Mouse (Mus musculus) cerebellum, adult 9-11 months (tissue): ENCODE data around the gene Gm3127.
"Not testable (repeated sequence)": the region's sequence is repeated elsewhere in the genome, so short reads cannot be mapped to it uniquely, and the experiment has no call there.

ENCODE experiments used
- DNase-seq: peaks from one replicate; pipeline ENCODE4 v3.0.0; 2022

Gene Gm3127

GRCm38 (mm10) chr14:4164730-4165129 lies at the start of gene Gm3127:
Gene Gm3127 (plus strand): TSS chr14:4165030.
- not testable (repeated sequence) for DNase-seq

GRCm38 (mm10) chr14:4141646-4142045 lies 23.2 kb upstream of the Gm3127 start:
- not testable (repeated sequence) for DNase-seq

GRCm38 (mm10) chr14:4182030-4182429 lies 17.2 kb downstream of the Gm3127 start:
- DNase-seq, result peak; percentile 1

- DNase-seq, result not testable (repeated sequence)
These were observed 17.8 kb downstream of the Gm3127 start, which contains the start of gene Gm2974 for GRCm38 (mm10) chr14:4182491-4183210. Gene Gm2974 (plus strand): TSS chr14:4182576.

- not testable (repeated sequence) for DNase-seq
These were observed 18.5 kb downstream of the Gm3127 start for GRCm38 (mm10) chr14:4183375-4183774.
